Mouse (Mus musculus): ENCODE data around the gene Gnpda2. TPM values are rescaled to one million over a fixed set of nuclear protein-coding genes. Genes with fewer than 3 reads are reported as not detected.

Gnpda2 gene
- 47.7 and 50.2 TPM in 2 replicates for polyA plus RNA-seq (2015; fragmentation: Nextera tagmentation; extraction: Ambion mirVana)

DNA sequence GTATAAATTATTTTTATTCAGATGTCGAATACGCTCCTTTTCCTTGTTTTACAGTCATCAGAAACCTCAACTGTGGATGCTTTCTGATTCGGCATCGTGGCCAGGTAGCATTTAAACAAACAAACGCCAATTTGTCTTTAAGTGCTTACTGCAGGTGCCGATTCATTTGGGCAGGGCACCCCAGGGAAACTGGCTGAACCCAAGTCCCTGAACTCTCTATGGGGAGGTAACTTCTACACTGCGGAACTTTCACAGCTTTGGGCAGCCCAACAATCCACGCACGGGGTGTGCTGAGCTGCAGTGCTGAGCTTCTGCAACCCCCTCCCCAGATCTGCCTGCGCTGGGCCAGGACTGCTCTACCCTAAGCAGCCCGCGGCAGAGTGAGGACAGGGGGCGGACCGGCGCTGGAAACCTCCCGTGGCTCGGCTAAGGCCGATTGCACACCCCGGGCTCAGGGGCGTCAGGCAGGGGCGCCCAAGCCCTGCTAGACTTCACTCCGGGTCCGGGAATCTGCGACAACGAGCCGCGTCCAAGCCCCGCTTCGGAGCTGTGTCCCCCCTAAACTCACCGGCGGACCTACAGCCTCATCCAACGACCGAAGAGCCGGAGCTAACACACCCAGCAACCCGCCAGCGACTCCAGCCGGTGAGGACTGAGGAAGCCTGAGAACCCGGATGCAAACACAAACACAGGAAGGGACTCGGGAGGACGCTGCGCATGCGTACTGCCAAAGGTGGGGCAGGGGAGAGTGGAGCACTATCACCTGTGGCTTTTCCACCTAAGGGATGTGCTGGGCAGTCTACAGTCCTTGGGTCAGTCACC is at the start of gene Gnpda2:
Gene Gnpda2, minus strand, starts transcription at position 701 of the 822 bp plus-strand sequence.
- Histone ChIP-seq H3K4me3 (peak within 1 kb of the TSS; percentile 75), H3K36me3 (peaks cover 6% of the 10 kb centered on the region), H3K9ac (peak within 1 kb of the TSS; percentile 88), H3K9me3 (no peaks in the 10 kb centered on the region), H3K4me1 (peaks cover 6% of the 10 kb centered on the region), H3K27ac (peak within 1 kb of the TSS; percentile 91), H3K4me2 (replicated peaks) (peak within 1 kb of the TSS; percentile 74), H3K27me3 (no peaks in the 10 kb centered on the region)
- WGBS = 3% methylated on average over 42 of the region's 42 CpGs
- ATAC-seq (ENCODE audit: low FRiP score, low read depth) = peak; percentile 98

DNA sequence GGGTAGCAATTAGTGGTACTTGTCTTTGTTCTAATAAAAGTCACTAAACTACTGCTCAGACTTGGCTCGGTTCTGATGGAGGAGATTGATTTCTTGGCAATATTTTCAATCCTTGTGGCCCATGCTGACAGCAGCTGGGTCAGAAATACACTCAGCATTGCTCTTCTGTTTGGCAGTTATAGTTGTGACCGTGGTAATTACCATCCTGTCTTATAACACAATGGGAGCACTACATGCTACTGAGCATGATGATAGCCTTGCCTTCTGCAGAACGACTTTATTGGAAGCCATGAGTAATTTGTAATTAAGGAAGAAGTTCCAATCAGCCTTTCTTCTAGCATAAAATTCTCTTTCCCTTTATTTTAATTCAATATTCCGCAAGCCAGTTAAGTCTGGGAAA is 42.6 kb upstream of the Gnpda2 start:
- no peak overlapping the region for H3K27ac ChIP-seq
- H3K9me3 ChIP-seq = no peaks in the 10 kb centered on the region
- no peaks in the 10 kb centered on the region for H3K4me1 ChIP-seq
- no peak overlapping the region for H3K4me3 ChIP-seq
- H3K9ac ChIP-seq = no peak overlapping the region
- ATAC-seq (ENCODE audit: low FRiP score, low read depth) = no peak
- H3K27me3 ChIP-seq = no peaks in the 10 kb centered on the region
- H3K4me2 ChIP-seq (replicated peaks) = no peak overlapping the region
- no peaks in the 10 kb centered on the region for H3K36me3 ChIP-seq
- WGBS = 68% methylated on average over 4 of the region's 4 CpGs

DNA sequence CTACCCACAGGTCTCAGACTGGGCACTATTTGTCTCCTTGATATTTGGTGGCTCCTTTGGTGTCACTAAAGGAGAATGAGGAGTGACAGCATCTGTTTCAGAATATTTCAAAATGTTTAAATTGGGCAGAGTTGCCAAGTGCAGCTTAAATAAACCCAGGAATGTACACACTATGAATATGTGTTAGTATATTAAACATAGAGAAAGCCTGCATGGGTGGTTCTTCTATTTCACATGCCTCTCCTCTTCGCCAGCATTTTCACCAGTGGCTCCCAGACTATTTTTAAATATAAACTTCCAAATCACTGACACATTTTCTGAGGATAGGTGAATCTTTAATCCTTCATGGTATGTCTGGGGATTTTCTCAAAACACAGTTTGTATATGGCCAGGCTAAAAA is 28.8 kb upstream of the Gnpda2 start:
- H3K27ac ChIP-seq = no peak overlapping the region
- H3K9ac ChIP-seq = no peak overlapping the region
- no peak overlapping the region for H3K4me3 ChIP-seq
- H3K9me3 ChIP-seq = no peaks in the 10 kb centered on the region
- H3K27me3 ChIP-seq = no peaks in the 10 kb centered on the region
- WGBS = 84% methylated on average over 1 of the region's 1 CpGs
- no peak overlapping the region for H3K4me2 ChIP-seq (replicated peaks)
- no peaks in the 10 kb centered on the region for H3K4me1 ChIP-seq
- ATAC-seq (ENCODE audit: low FRiP score, low read depth) = no peak
- H3K36me3 ChIP-seq = no peaks in the 10 kb centered on the region

DNA sequence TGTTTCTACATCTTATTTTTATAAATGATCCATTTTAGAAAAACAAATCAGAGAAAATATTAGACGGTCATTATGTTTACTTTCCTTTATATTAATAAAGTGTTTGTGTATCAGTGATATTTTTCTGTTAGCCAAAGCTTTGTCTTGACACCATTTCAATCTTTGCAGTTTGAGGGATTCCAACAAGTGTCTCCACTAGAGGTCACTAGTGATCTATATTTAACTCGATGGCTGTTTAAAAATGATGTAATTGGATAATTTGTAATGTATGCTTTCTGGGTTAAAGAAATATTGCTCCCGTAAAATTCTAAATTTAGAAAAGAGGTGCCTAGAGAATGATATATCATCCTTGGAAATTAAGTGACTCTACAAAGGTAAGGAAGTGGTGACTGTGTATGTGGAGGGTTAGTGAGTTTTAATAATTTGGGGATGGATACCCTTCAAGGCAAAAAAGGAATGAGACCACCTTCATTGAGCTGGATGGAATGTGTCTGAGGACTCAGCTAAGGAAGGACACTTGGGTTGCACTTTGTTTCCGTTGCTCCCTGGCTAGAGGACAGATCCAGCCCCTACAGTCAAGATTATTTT is 21.2 kb upstream of the Gnpda2 start:
- H3K4me1 ChIP-seq = no peaks in the 10 kb centered on the region
- no peaks in the 10 kb centered on the region for H3K36me3 ChIP-seq
- no peaks in the 10 kb centered on the region for H3K9me3 ChIP-seq
- H3K27ac ChIP-seq = no peak overlapping the region
- H3K4me2 ChIP-seq (replicated peaks) = no peak overlapping the region
- 22% methylated on average over 4 of the region's 4 CpGs for WGBS
- H3K4me3 ChIP-seq = no peak overlapping the region
- H3K9ac ChIP-seq = no peak overlapping the region
- H3K27me3 ChIP-seq = no peaks in the 10 kb centered on the region
- ATAC-seq (ENCODE audit: low FRiP score, low read depth) = no peak

DNA sequence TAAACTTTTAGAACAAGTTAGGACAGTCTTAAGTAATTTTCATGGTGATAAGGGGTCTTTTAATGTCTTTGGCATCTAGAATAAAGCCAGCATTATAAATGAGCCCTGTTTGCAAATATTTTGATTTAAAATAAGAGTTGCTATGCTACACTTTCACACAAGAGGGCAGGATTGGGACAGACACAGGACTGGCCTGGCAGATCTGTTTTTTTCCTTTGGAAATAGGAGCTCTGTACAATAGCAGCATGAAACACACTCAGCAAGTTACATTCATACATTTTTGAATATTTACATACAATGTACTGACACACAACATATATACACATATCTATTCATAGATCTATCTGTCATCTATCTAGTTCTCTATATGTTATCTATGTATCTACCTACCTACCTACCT is 8.9 kb upstream of the Gnpda2 start:
- Histone ChIP-seq H3K4me2 (replicated peaks) (no peak overlapping the region), H3K9ac (no peak overlapping the region), H3K27ac (no peak overlapping the region), H3K4me1 (no peaks in the 10 kb centered on the region), H3K27me3 (no peaks in the 10 kb centered on the region), H3K9me3 (no peaks in the 10 kb centered on the region), H3K4me3 (no peak overlapping the region), H3K36me3 (no peaks in the 10 kb centered on the region)
- ATAC-seq (ENCODE audit: low FRiP score, low read depth) = no peak

DNA sequence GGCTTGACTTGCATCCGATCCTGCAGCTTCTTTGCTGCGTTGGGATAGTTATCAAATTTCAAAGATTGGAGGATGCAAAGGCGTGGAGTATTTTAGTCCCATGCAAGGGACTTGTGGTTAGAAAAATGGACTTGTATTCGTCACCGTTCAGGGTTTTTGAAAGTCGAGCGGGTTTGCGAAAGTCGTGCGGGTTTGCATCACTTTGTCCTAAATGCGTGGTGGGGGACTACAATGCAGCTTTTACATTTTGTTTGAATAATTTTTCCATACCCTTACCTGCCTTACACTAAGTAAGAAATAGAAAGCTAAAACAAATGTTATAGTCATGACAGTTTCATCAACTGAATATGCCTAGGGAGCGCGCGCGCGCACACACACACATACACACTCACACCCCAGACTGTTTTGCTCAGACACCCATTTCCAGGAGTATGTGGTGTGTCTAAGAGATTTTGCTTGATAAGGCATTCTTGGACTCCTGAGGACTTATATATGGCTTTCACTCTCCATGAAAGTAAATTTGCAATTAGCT is 34.7 kb downstream of the Gnpda2 start:
- WGBS = 11% methylated on average over 16 of the region's 16 CpGs
- peaks cover 15% of the 10 kb centered on the region for H3K36me3 ChIP-seq
- 0 out of 2 replicates have a peak, but pooled peaks have one; percentile 10 for ATAC-seq (ENCODE audit: low FRiP score, low read depth)
- H3K27ac ChIP-seq = peak overlapping the region; percentile 83
- peak overlapping the region; percentile 66 for H3K4me2 ChIP-seq (replicated peaks)
- H3K9me3 ChIP-seq = no peaks in the 10 kb centered on the region
- H3K27me3 ChIP-seq = no peaks in the 10 kb centered on the region
- H3K4me3 ChIP-seq = peak overlapping the region; percentile 89
- H3K9ac ChIP-seq = peak overlapping the region; percentile 97
- no peaks in the 10 kb centered on the region for H3K4me1 ChIP-seq

DNA sequence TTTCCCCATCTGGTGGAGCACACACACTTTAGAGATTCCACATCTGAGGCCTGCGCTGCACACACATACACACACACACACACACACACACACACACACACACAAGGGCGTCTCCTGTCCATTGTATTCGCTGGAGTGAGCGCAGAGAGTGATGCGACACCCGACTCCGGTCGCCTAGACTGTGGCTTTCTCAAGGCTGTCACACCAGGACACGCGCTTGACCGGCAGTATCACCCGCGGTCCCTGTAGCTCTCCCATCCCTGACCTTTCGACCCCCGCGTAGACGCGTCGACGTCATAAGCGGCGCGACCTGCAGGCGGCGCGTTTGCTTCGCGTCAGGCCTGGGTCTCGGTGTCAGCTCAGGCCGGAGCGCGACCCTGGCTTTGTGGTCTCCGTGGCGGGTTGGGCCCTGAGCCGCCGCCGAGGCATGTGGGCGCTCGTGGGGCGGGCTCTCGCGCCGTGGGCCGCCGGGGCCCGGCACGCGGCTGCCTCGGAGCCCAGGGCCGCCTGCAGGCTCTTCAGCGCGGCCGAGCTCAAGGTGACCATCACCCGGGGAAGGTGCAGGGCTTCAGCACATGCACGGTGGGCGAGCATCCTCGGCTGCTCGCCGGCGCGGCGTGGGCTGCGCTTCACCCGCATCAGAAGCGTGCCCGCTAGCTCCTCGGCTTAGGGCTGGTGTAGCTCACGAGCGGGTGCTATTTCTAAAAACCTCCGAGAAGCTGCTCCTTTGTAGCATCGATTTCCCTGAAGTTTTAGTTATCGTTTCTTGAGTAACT is 35.3 kb downstream of the Gnpda2 start, which contains the start of gene Guf1:
Gene Guf1, plus strand, starts transcription at position 296 of the 776 bp plus-strand sequence.
- H3K9ac ChIP-seq = peak within 1 kb of the TSS; percentile 97

DNA sequence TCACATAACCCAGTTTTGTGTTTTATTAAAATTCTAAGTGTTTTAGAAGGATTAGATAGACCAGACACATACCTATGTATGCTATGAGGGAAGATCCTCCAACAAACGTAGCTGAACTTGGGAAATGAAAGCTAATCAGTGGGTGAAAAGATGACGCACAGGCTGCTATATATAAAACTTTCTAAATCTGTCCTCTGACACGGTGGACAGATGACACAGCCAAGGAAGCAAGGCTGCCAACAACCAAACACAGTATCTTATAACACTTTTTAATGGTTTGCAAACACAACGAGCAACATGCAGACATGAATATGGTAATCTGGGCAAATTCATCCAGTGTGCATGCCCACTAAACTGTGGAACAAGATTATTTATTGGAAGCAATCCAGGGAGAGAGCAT is 49.7 kb downstream of the Gnpda2 start, which contains the start of gene Yipf7:
Gene Yipf7, minus strand, starts transcription at position 160 of the 400 bp plus-strand sequence.
- H3K27me3 ChIP-seq = no peaks in the 10 kb centered on the region
- 64% methylated on average over 4 of the region's 4 CpGs for WGBS
- no peak within 1 kb of the TSS for H3K9ac ChIP-seq
- no peak within 1 kb of the TSS for H3K4me2 ChIP-seq (replicated peaks)
- no peak within 1 kb of the TSS for H3K4me3 ChIP-seq
- ATAC-seq (ENCODE audit: low FRiP score, low read depth) = no peak
- H3K9me3 ChIP-seq = no peaks in the 10 kb centered on the region
- H3K36me3 ChIP-seq = no peaks in the 10 kb centered on the region
- no peak within 1 kb of the TSS for H3K27ac ChIP-seq
- no peaks in the 10 kb centered on the region for H3K4me1 ChIP-seq

More for the DNA sequence above, 35.3 kb downstream of the Gnpda2 start, which contains the start of gene Guf1:
- Histone ChIP-seq H3K4me2 (replicated peaks) (peak within 1 kb of the TSS; percentile 66), H3K36me3 (peaks cover 15% of the 10 kb centered on the region), H3K4me1 (no peaks in the 10 kb centered on the region), H3K4me3 (peak within 1 kb of the TSS; percentile 89), H3K9me3 (no peaks in the 10 kb centered on the region), H3K27me3 (no peaks in the 10 kb centered on the region), H3K27ac (peak within 1 kb of the TSS; percentile 83)
- WGBS = 1% methylated on average over 63 of the region's 72 CpGs
- peak; percentile 93 for ATAC-seq (ENCODE audit: low FRiP score, low read depth)

DNA sequence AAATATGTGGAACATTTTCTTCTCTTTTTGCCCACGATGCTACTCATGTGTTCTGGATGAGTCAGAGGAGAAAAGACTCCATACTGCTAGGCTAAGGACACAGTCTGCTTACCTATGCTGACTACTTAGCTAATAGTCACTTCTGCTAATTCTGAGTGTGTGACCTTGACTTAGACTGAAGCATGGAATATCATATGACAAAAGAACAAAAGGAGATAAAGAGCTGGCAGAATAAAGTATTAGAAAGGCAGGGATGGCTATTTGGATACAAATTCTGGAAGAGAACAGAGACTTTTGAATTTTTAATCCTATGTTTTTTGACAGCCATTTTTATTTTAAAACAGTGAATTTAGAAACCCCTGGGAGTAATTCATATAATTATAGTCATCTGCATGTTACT is 50.5 kb downstream of the Gnpda2 start:
- Histone ChIP-seq H3K27ac (no peak overlapping the region), H3K36me3 (no peaks in the 10 kb centered on the region), H3K4me1 (no peaks in the 10 kb centered on the region), H3K4me2 (replicated peaks) (no peak overlapping the region), H3K9ac (no peak overlapping the region), H3K4me3 (no peak overlapping the region), H3K27me3 (no peaks in the 10 kb centered on the region), H3K9me3 (no peaks in the 10 kb centered on the region)
- 78% methylated on average over 1 of the region's 1 CpGs for WGBS
- no peak for ATAC-seq (ENCODE audit: low FRiP score, low read depth)

DNA sequence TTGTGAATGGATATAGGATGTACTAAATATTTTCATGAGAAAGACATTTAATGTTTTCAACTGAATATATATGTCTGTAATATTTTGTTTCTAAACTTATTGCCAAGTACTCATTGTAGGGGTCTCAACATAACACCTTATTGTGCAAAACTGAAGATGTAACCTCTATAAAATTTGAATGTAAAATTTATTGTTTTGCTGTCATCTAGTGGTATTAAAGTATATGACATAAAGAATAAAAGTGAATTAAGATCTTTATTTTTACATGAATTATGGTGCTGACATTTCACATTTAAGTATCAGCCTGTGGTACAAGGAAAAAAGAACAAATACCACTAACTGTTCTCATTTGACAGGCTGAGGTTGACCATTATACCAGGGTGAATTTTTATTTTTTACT is 68.2 kb downstream of the Gnpda2 start:
- H3K27ac ChIP-seq = no peak overlapping the region
- no peak overlapping the region for H3K4me2 ChIP-seq (replicated peaks)
- no peaks in the 10 kb centered on the region for H3K4me1 ChIP-seq
- no peak for ATAC-seq (ENCODE audit: low FRiP score, low read depth)
- no peak overlapping the region for H3K4me3 ChIP-seq
- no peaks in the 10 kb centered on the region for H3K36me3 ChIP-seq
- no peak overlapping the region for H3K9ac ChIP-seq
- H3K27me3 ChIP-seq = no peaks in the 10 kb centered on the region
- H3K9me3 ChIP-seq = no peaks in the 10 kb centered on the region
